Mouse (Mus musculus) frontal cortex, postnatal 10 days (tissue): ENCODE measurements around the gene Abcc9.

Experiments
- DNase-seq, 2 experiments: peaks; one replicate each; pipeline ENCODE4 v3.0.0; 2022; ENCODE audit warnings: low spot score in 2 of 2, mixed read lengths in 1 of 2

The Abcc9 gene

GRCm38 (mm10) chr6:142701652-142702637, at the start of gene Abcc9:
Gene Abcc9, minus strand, starts transcription at chr6:142702315.
- DNase-seq: no peak

GRCm38 (mm10) chr6:142751365-142751764, 49.2 kb upstream of the Abcc9 start:
- no peak for DNase-seq

- no peak for DNase-seq
Observed at GRCm38 (mm10) chr6:142748057-142748708, 46.1 kb upstream of the Abcc9 start.

- DNase-seq: no peak
Observed at GRCm38 (mm10) chr6:142747165-142747564, 45.0 kb upstream of the Abcc9 start.

- DNase-seq: no peak
Observed at GRCm38 (mm10) chr6:142746765-142747164, 44.6 kb upstream of the Abcc9 start.

GRCm38 (mm10) chr6:142745484-142745883, 43.4 kb upstream of the Abcc9 start:
- DNase-seq: no peak

GRCm38 (mm10) chr6:142743193-142743592, 41.1 kb upstream of the Abcc9 start:
- no peak for DNase-seq

GRCm38 (mm10) chr6:142741763-142742162, 39.6 kb upstream of the Abcc9 start:
- no peak for DNase-seq

- no peak for DNase-seq
Observed at GRCm38 (mm10) chr6:142738637-142739036, 36.5 kb upstream of the Abcc9 start.

- DNase-seq: no peak
Observed at GRCm38 (mm10) chr6:142738225-142738624, 36.1 kb upstream of the Abcc9 start.

- DNase-seq: no peak
Observed at GRCm38 (mm10) chr6:142735302-142736005, 33.3 kb upstream of the Abcc9 start.

GRCm38 (mm10) chr6:142732567-142733290, 30.6 kb upstream of the Abcc9 start:
- no peak for DNase-seq

GRCm38 (mm10) chr6:142726032-142726431, 23.9 kb upstream of the Abcc9 start:
- DNase-seq: no peak

- DNase-seq: no peak
Observed at GRCm38 (mm10) chr6:142721731-142722130, 19.6 kb upstream of the Abcc9 start.

- DNase-seq: no peak
Observed at GRCm38 (mm10) chr6:142720641-142721040, 18.5 kb upstream of the Abcc9 start.

- no peak for DNase-seq
Observed at GRCm38 (mm10) chr6:142718167-142718566, 16.1 kb upstream of the Abcc9 start.

GRCm38 (mm10) chr6:142717186-142717585, 15.1 kb upstream of the Abcc9 start:
- DNase-seq: no peak

- DNase-seq: no peak
Observed at GRCm38 (mm10) chr6:142715026-142715425, 12.9 kb upstream of the Abcc9 start.

GRCm38 (mm10) chr6:142711106-142711505, 9.0 kb upstream of the Abcc9 start:
- DNase-seq: no peak

- DNase-seq: no peak
Observed at GRCm38 (mm10) chr6:142710690-142711089, 8.6 kb upstream of the Abcc9 start.

GRCm38 (mm10) chr6:142708369-142708768, 6.3 kb upstream of the Abcc9 start:
- no peak for DNase-seq

- no peak for DNase-seq
Observed at GRCm38 (mm10) chr6:142706688-142707087, 4.6 kb upstream of the Abcc9 start.
